Mouse (Mus musculus): ENCODE measurements around the gene Wrap73. TPM values are rescaled to one million over a fixed set of nuclear protein-coding genes. Genes with fewer than 3 reads are reported as not detected.

Gene Wrap73
- polyA plus RNA-seq, 1 experiment from 2014 or later: 59.2 TPM

DNA sequence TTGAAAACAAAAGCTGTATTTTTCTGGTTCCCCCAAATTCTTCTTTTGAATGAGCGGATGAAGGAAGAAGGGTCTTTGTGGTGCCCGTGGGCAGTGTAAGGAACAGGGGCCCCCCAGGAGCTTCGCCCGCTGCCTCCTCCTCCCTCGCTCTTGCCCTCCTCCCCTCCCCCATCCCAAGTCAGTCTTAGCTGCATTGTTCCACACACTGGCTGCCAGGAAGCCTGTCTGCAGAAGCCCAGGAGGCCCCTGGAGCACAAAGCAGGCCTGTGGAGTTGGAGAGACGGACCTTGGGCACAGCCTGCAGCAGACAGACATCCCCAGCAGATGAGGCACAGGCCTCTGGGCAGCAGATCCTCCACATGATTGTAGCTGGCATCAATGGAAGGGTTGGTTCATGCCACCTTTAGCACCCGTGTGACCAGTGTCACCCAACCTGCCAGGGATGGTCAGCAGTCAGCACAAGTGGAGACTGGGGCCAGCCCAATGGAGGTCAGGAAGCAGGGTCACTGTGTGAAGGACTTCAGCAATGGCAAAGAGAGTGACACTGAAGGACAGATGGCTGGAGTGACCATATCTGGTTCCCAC, 56.3 kb downstream of the Wrap73 start:
- H3K4me2 ChIP-seq: no peak overlapping the region
- no peak for ATAC-seq
- H3K36me3 ChIP-seq (ENCODE audit: poor library complexity, severe bottlenecking): no peaks in the 10 kb centered on the region
- H3K27ac ChIP-seq: no peak overlapping the region
- no peak overlapping the region for H3K9ac ChIP-seq
- no peak overlapping the region for H3K4me3 ChIP-seq
- H3K4me1 ChIP-seq: peaks cover 16% of the 10 kb centered on the region
- WGBS: 14% methylated on average over 7 of the region's 7 CpGs
- no peaks in the 10 kb centered on the region for H3K27me3 ChIP-seq
- H3K9me3 ChIP-seq (replicated peaks): 0 out of 2 replicates have a peak, but pooled peaks cover 6% of the 10 kb centered on the region

DNA sequence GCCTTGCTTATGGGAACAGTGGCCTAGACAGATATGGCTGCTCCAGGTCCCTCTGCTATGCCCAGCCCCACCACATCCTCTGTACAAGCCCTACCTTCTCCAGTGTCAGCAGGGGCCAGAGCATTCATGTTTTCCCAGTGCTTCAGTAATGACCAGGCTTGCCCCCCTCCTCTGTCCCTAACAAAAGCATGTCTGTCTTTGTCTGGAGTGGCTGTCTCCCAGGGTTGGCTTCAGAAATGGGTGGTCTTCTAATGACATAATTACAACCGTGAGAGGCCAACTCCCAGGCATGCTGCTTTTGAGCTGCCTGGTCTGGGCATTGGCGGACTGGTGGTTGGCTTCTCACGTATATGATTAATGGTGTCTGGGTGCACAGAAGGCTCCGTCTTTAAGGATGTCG, 59.3 kb downstream of the Wrap73 start:
- ATAC-seq: no peak
- WGBS: 49% methylated on average over 5 of the region's 5 CpGs
- Histone ChIP-seq H3K4me1 (peaks cover 16% of the 10 kb centered on the region), H3K9me3 (replicated peaks) (no peaks in the 10 kb centered on the region), H3K27ac (no peak overlapping the region), H3K9ac (no peak overlapping the region), H3K4me2 (no peak overlapping the region), H3K36me3 (ENCODE audit: poor library complexity, severe bottlenecking) (no peaks in the 10 kb centered on the region), H3K27me3 (no peaks in the 10 kb centered on the region), H3K4me3 (no peak overlapping the region)

DNA sequence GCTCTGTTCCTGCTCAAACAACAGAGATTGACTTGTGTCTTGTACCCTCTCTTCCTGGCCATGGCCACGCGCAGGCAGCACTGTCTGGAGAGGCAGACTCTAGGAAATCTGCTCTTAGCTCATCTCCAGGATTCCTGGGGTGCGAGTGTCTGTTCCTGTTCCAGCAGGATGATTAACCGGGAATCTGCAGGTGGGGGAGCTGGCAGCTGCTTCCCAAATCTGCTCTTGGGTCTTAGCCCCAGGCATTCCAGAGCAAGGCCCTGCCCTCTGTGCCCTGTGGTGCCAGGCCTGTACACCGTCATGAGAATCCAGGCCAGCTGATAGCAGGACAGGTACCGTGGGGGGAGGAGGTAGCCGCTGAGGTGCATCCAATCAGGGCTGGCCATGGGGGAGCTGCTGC, 62.4 kb downstream of the Wrap73 start:
- Histone ChIP-seq H3K9me3 (replicated peaks) (no peaks in the 10 kb centered on the region), H3K4me2 (no peak overlapping the region), H3K36me3 (ENCODE audit: poor library complexity, severe bottlenecking) (no peaks in the 10 kb centered on the region), H3K27me3 (no peaks in the 10 kb centered on the region), H3K9ac (no peak overlapping the region), H3K4me3 (no peak overlapping the region), H3K27ac (no peak overlapping the region), H3K4me1 (0 out of 2 replicates have a peak, but pooled peaks cover 3% of the 10 kb centered on the region)
- 79% methylated on average over 7 of the region's 7 CpGs for WGBS
- no peak for ATAC-seq

DNA sequence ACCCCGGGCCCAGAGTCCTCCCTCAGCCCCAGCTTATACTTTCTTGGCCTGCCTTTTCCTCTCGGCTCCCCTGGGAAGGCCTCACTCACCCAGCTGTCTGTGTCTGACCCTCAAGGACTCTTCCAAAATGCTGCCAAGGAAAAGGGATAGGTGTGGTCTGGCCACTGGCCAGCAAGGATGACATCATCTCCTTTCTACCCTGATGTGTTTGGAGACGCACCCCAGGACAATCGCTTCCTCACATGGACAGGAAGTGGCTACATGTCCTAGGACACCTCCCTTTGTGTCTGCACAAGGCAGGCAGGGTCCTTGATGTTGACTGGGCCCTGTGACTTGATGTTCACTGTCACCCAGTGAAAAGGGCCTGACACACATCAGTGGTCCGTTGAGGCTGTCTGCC, 63.2 kb downstream of the Wrap73 start:
- Histone ChIP-seq H3K36me3 (ENCODE audit: poor library complexity, severe bottlenecking) (no peaks in the 10 kb centered on the region), H3K27me3 (no peaks in the 10 kb centered on the region), H3K27ac (no peak overlapping the region), H3K4me2 (no peak overlapping the region), H3K4me1 (0 out of 2 replicates have a peak, but pooled peaks cover 3% of the 10 kb centered on the region), H3K4me3 (no peak overlapping the region), H3K9ac (no peak overlapping the region), H3K9me3 (replicated peaks) (no peaks in the 10 kb centered on the region)
- WGBS: 72% methylated on average over 5 of the region's 5 CpGs
- ATAC-seq: no peak

DNA sequence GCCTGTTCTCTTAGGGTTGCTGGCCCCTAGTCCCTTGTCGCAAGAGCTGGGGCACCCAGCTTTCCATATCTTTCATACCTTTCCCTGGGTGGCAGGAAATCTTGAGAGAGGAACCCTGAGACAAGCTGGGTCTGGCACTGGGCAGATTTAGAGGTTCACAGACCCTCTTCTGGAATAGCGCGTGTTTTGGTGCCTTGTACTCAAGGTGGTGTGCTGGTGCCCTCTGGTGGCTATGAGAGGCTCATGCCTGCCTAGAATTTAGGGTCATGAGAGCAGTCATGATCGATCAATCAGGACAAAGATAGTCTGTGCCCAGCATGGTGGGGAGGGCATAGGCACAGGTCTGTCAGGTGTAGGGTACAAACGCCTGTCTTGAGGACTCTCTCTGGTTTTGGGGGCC, 65.1 kb downstream of the Wrap73 start:
- Histone ChIP-seq H3K27me3 (no peaks in the 10 kb centered on the region), H3K27ac (no peak overlapping the region), H3K9ac (no peak overlapping the region), H3K4me2 (no peak overlapping the region), H3K36me3 (ENCODE audit: poor library complexity, severe bottlenecking) (no peaks in the 10 kb centered on the region), H3K9me3 (replicated peaks) (no peaks in the 10 kb centered on the region), H3K4me1 (no peaks in the 10 kb centered on the region), H3K4me3 (no peak overlapping the region)
- peak; percentile 66; the same call in 1 of the 2 replicates for ATAC-seq
- 18% methylated on average over 5 of the region's 5 CpGs for WGBS

DNA sequence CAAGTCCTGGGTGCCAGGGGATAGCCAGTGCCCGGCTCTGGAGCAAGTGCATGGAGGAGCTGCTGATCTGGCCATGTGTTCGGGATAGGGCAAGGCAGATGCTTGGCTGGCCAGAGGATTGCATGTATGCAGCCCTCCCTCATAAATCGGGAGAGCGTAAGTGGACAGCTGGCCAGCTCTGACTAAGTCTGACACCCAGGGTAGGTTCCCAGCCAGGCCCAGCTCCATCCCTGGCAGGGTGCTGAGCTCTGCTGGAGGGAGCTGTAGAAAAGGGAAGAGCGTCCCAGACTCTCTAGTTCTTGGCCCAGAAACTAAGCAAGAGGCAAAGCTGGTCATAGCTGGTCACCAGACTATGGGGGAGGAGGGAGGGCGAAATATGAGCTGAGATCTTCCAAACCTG, 66.9 kb downstream of the Wrap73 start:
- Histone ChIP-seq H3K4me1 (0 out of 2 replicates have a peak, but pooled peaks cover 7% of the 10 kb centered on the region), H3K27ac (no peak overlapping the region), H3K36me3 (ENCODE audit: poor library complexity, severe bottlenecking) (no peaks in the 10 kb centered on the region), H3K4me2 (no peak overlapping the region), H3K9me3 (replicated peaks) (no peaks in the 10 kb centered on the region), H3K4me3 (no peak overlapping the region), H3K27me3 (no peaks in the 10 kb centered on the region), H3K9ac (no peak overlapping the region)
- no peak for ATAC-seq
- WGBS: 62% methylated on average over 6 of the region's 6 CpGs

DNA sequence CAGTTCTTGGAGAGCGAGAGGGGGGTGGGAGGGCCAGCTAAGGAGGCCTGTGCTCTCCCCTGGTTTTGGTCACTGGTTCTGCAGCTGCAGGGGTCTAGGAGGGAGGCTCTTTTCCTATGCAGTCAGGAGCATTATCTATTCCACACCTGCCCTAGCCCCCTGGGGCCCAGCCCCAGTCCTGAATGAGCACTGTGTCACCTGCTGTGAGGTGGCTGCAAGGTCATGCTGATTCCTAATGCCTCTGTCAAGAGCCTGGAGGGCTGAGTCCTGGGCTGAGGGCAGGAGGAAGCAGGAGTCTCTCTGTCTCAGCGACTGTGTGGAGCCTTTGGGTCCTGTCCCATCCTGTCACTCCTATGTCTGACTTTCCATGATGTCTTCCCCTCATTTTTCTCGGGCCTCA, 67.7 kb downstream of the Wrap73 start:
- no peak overlapping the region for H3K4me2 ChIP-seq
- H3K4me3 ChIP-seq: no peak overlapping the region
- no peaks in the 10 kb centered on the region for H3K27me3 ChIP-seq
- no peaks in the 10 kb centered on the region for H3K9me3 ChIP-seq (replicated peaks)
- ATAC-seq: no peak
- H3K4me1 ChIP-seq: 0 out of 2 replicates have a peak, but pooled peaks cover 7% of the 10 kb centered on the region
- H3K27ac ChIP-seq: no peak overlapping the region
- no peaks in the 10 kb centered on the region for H3K36me3 ChIP-seq (ENCODE audit: poor library complexity, severe bottlenecking)
- no peak overlapping the region for H3K9ac ChIP-seq
- 12% methylated on average over 3 of the region's 3 CpGs for WGBS

DNA sequence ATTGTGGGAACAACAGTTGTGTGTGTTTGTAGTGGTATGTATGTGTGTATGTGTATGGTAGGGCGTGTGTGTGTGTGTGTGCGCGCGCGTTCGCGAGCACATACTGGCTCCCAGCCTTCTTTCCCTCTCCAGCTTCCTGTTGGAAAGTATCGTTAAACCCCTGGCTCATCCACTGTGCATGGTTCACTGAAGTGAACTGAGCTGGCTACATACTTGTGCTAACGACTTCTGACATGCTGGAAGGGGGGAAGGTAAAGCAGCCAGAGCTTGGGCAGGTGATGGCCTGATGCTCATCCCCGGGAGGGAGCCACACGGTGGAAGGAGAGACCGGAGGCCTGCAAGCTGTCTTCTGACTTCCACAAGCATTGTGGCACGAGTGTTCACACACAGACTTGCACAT, 69.3 kb downstream of the Wrap73 start:
- Histone ChIP-seq H3K9ac (no peak overlapping the region), H3K4me3 (no peak overlapping the region), H3K27ac (no peak overlapping the region), H3K4me1 (0 out of 2 replicates have a peak, but pooled peaks cover 7% of the 10 kb centered on the region), H3K9me3 (replicated peaks) (no peaks in the 10 kb centered on the region), H3K4me2 (no peak overlapping the region), H3K36me3 (ENCODE audit: poor library complexity, severe bottlenecking) (no peaks in the 10 kb centered on the region), H3K27me3 (no peaks in the 10 kb centered on the region)
- WGBS: 83% methylated on average over 13 of the region's 13 CpGs
- ATAC-seq: no peak

DNA sequence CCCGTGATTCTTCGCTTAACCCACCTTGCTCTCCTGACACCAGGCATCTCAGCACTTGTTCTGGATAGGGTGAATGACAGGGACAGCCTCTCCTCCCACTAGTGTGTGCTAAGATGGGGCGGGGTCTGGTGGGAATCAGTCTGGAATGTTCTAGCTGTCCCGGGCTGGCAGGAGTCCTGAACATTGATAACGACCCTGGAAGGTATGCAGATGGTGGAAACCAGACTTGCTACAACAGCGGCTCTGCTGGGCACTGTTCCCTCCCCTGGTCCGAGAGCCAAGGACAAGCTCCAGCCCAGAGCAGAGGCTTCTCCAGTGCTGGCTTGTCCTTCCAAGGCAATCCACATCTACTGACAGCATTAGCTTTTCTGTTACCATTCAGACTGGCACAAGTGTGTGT, 71.4 kb downstream of the Wrap73 start:
- H3K4me2 ChIP-seq: no peak overlapping the region
- no peak overlapping the region for H3K9ac ChIP-seq
- no peaks in the 10 kb centered on the region for H3K9me3 ChIP-seq (replicated peaks)
- 65% methylated on average over 7 of the region's 7 CpGs for WGBS
- H3K27me3 ChIP-seq: no peaks in the 10 kb centered on the region
- no peak overlapping the region for H3K27ac ChIP-seq
- H3K36me3 ChIP-seq (ENCODE audit: poor library complexity, severe bottlenecking): no peaks in the 10 kb centered on the region
- 0 out of 2 replicates have a peak, but pooled peaks cover 7% of the 10 kb centered on the region for H3K4me1 ChIP-seq
- ATAC-seq: no peak
- no peak overlapping the region for H3K4me3 ChIP-seq

DNA sequence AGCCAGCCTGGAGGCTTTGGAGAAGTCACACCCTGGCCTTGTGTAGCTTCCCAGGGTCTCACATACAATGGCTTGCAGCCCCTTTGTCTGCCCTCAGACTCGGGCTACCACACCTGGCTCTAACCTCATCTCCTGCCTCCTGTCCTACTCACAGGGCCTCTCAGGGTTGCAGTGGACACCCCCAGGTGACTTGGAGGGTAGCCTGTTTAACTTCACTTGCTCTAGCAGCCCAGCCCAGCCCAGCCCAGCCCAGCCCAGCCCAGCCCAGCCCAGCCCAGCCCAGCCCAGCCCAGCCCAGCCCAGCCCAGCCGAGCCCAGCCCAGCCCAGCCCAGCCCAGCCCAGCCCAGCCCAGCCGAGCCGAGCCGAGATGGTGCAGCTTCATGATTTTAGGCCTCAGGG, 71.9 kb downstream of the Wrap73 start:
- Histone ChIP-seq H3K27ac (no peak overlapping the region), H3K36me3 (ENCODE audit: poor library complexity, severe bottlenecking) (no peaks in the 10 kb centered on the region), H3K4me3 (no peak overlapping the region), H3K4me2 (no peak overlapping the region), H3K4me1 (0 out of 2 replicates have a peak, but pooled peaks cover 7% of the 10 kb centered on the region), H3K27me3 (no peaks in the 10 kb centered on the region), H3K9ac (no peak overlapping the region), H3K9me3 (replicated peaks) (no peaks in the 10 kb centered on the region)
- no peak for ATAC-seq
- WGBS: 30% methylated on average over 5 of the region's 5 CpGs

Other genes starting within 250 kb of the Wrap73 start
- gene A430005L14Rik, start 185.1 kb upstream of the Wrap73 start, polyA plus RNA-seq (2015; fragmentation: Nextera tagmentation; extraction: Ambion mirVana): 82.9 and 86.8 TPM in 2 replicates
- 12.4 and 12.7 TPM in 2 replicates for gene Dffb, start 167.2 kb upstream of the Wrap73 start, polyA plus RNA-seq (2015; fragmentation: Nextera tagmentation; extraction: Ambion mirVana)
- gene Cep104, start 167.2 kb upstream of the Wrap73 start, polyA plus RNA-seq (2015; fragmentation: Nextera tagmentation; extraction: Ambion mirVana): 19.9 and 20.4 TPM in 2 replicates
- 20.3 and 20.9 TPM in 2 replicates for gene Lrrc47, start 130.6 kb upstream of the Wrap73 start, polyA plus RNA-seq (2015; fragmentation: Nextera tagmentation; extraction: Ambion mirVana)
- 2.2 TPM in 2 replicates for gene Smim1, start 116.1 kb upstream of the Wrap73 start, polyA plus RNA-seq (2015; fragmentation: Nextera tagmentation; extraction: Ambion mirVana)
- not detected in 2 replicates for gene Ccdc27, start 99.7 kb upstream of the Wrap73 start, polyA plus RNA-seq (2015; fragmentation: Nextera tagmentation; extraction: Ambion mirVana)
- 5.2 and 5.9 TPM in 2 replicates for gene Trp73, start 2.2 kb upstream of the Wrap73 start, polyA plus RNA-seq (2015; fragmentation: Nextera tagmentation; extraction: Ambion mirVana)
- 130 and 134 TPM in 2 replicates for gene Tprgl, start 18.3 kb downstream of the Wrap73 start, polyA plus RNA-seq (2015; fragmentation: Nextera tagmentation; extraction: Ambion mirVana)
- 5.8 and 8.1 TPM in 2 replicates for gene Megf6, start 28.4 kb downstream of the Wrap73 start, polyA plus RNA-seq (2015; fragmentation: Nextera tagmentation; extraction: Ambion mirVana)
- 0.22 and 0.45 TPM in 2 replicates for gene Arhgef16, start 159.3 kb downstream of the Wrap73 start, polyA plus RNA-seq (2015; fragmentation: Nextera tagmentation; extraction: Ambion mirVana)
- 0.21 TPM in 1 of 2 replicates, not detected in the other for gene B230104I21Rik, start 193.8 kb downstream of the Wrap73 start, polyA plus RNA-seq (2015; fragmentation: Nextera tagmentation; extraction: Ambion mirVana)